Comparison of ENCODE assay signal across 8 mouse cellular contexts in the genomic region with DNA sequence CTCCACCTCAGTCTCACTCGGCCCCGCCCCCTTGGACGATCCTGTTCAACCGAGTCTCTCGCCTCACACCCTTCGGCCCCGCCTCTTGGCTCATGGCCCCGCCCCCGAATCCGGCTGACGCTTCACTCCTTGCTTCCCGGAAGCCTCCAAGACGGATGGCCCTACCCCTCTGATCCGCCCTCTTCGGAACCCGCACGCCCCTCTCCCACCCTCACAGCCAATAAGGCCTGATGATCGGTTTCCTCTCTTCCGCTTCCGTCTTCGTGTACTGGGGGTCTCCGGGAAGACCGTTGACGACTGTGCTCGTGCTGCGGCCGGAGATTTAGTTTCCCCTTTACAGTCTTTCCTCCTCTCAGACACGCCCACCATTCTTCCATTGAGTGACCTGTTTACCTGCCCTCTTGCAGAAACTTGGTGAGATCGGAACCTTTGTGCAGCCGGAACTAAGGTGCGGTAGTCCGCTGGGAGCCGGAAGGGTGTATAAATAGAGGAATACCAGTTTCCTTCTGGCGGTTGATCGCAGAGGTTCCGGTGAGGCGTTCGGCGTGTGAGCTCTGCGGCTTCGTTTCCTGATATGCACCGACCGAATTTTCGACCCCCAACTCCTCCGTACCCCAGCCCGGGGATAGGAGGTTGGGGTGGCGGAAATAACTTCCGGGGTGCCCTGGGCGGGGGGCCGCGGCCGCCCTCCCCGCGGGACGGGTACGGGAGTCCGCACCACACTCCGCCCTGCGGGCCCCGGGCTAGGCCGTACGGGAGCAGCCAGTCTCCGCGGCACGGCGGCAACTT. TPM values are rescaled to one million over a fixed set of nuclear protein-coding genes. Genes with fewer than 3 reads are reported as not detected.
DNase-seq lines count a peak whose midpoint lies in the region; ATAC-seq lines count a peak whose summit lies in the region.

Gene Mplkip, plus strand, starts transcription at position 282 of the 789 bp plus-strand sequence.
Gene Sugct, minus strand, starts transcription at position 643 of the 789 bp plus-strand sequence.

- no peaks in the 10 kb centered on the region for H3K36me3 ChIP-seq in forebrain, embryonic 14.5 days (ENCODE audit: control insufficient read depth, insufficient read depth, low read length)
- H3K36me3 ChIP-seq in neural tube, embryonic 15.5 days = no peaks in the 10 kb centered on the region

- H3K27ac ChIP-seq in forebrain, embryonic 14.5 days (ENCODE audit: low read depth, low read length) = peak within 1 kb of the TSS; percentile 84
- H3K27ac ChIP-seq in neural tube, embryonic 15.5 days (replicated peaks) = peak within 1 kb of the TSS; percentile 96

- DNase-seq in ES-CJ7 (ENCODE audit: low read depth, low spot score) = peak; percentile 99
- DNase-seq in cerebellum, adult 11 months = peak; percentile 100
- DNase-seq in forebrain, embryonic 14.5 days (ENCODE audit: low spot score) = peak; percentile 100
- peak; percentile 100 for DNase-seq in heart, postnatal 14 days
- DNase-seq in layer of hippocampus, adult 11-12 months (ENCODE audit: low spot score) = peak; percentile 100
- DNase-seq in lung, adult 18-20 months = peak; percentile 100
- peak; percentile 100 for DNase-seq in testis, postnatal 14 days (ENCODE audit: low spot score)

- WGBS in forebrain, embryonic 14.5 days = 2% methylated on average over 65 of the region's 66 CpGs
- WGBS in neural tube, embryonic 15.5 days = under 1% methylated on average over 65 of the region's 66 CpGs

- peak within 1 kb of the TSS; percentile 87 for H3K9ac ChIP-seq in forebrain, embryonic 14.5 days (ENCODE audit: low read length)
- peak within 1 kb of the TSS; percentile 85 for H3K9ac ChIP-seq in neural tube, embryonic 15.5 days (replicated peaks)

- intact Hi-C loops in heart, postnatal 14 days (cut with DNase I) = loop anchor here (2.0 to 5.0 kb wide), 2 partner anchors 110 to 247 kb away; partner anchors contain the start of genes Cdk13 and Rala

- H3K4me1 ChIP-seq in forebrain, embryonic 14.5 days (ENCODE audit: control insufficient read depth, insufficient read depth, low read length) = peaks cover 4% of the 10 kb centered on the region
- peaks cover 13% of the 10 kb centered on the region for H3K4me1 ChIP-seq in neural tube, embryonic 15.5 days

- H3K4me2 ChIP-seq in forebrain, embryonic 14.5 days (ENCODE audit: low read length) = peak within 1 kb of the TSS; percentile 73
- H3K4me2 ChIP-seq in neural tube, embryonic 15.5 days = peak within 1 kb of the TSS; percentile 71

- peak; percentile 99 for ATAC-seq in forebrain, embryonic 14.5 days
- ATAC-seq in neural tube, embryonic 15.5 days (ENCODE audit: low FRiP score) = peak; percentile 99

- no peaks in the 10 kb centered on the region for H3K9me3 ChIP-seq in forebrain, embryonic 14.5 days (replicated peaks; ENCODE audit: control insufficient read depth, low read length)
- no peaks in the 10 kb centered on the region for H3K9me3 ChIP-seq in neural tube, embryonic 15.5 days (replicated peaks)

- no peaks in the 10 kb centered on the region for H3K27me3 ChIP-seq in forebrain, embryonic 14.5 days (replicated peaks; ENCODE audit: control insufficient read depth, insufficient read depth, low read length)
- H3K27me3 ChIP-seq in neural tube, embryonic 15.5 days (replicated peaks) = no peaks in the 10 kb centered on the region

- H3K4me3 ChIP-seq in forebrain, embryonic 14.5 days (ENCODE audit: low read depth, low read length) = peak within 1 kb of the TSS; percentile 75
- H3K4me3 ChIP-seq in neural tube, embryonic 15.5 days (replicated peaks) = peak within 1 kb of the TSS; percentile 87

RNA-seq across cellular contexts. Expression of gene Mplkip, which starts in this region (rescaled TPM):
- 48.3 and 60.0 TPM in 2 replicates for polyA plus RNA-seq in forebrain, embryonic 14.5 days (2014; fragmentation: Nextera tagmentation; extraction: Ambion mirVana)
- 10 to 100 TPM in 1 of 2 experiments, 1 to 10 TPM in 1; 9.0 to 10.2 TPM for total RNA-seq in heart, postnatal 14 days (2021)
- polyA plus RNA-seq in neural tube, embryonic 15.5 days (2015; fragmentation: Nextera tagmentation; extraction: Ambion mirVana) = 41.2 and 44.6 TPM in 2 replicates

RNA-seq across cellular contexts. Expression of gene Sugct, which starts in this region (rescaled TPM):
- 1.7 TPM in 2 replicates for polyA plus RNA-seq in forebrain, embryonic 14.5 days (2014; fragmentation: Nextera tagmentation; extraction: Ambion mirVana)
- total RNA-seq in heart, postnatal 14 days (2021) = under 1 TPM; 0.67 to 0.78 TPM
- 2.8 and 3.5 TPM in 2 replicates for polyA plus RNA-seq in neural tube, embryonic 15.5 days (2015; fragmentation: Nextera tagmentation; extraction: Ambion mirVana)

Comparison
In these comparisons a context has a peak if more than half of its experiments do, and no peak if none do; other contexts are left out.
1. Peak in every context shown above with its lines: DNase-seq, ATAC-seq, H3K4me3 ChIP-seq and H3K27ac ChIP-seq.